Mouse (Mus musculus) intestine, embryonic 16.5 days (tissue): ENCODE measurements around the gene Ptk6. TPM values are rescaled to one million over a fixed set of nuclear protein-coding genes. Genes with fewer than 3 reads are reported as not detected.

Experiments
- ATAC-seq: fragments of 200-750 bp; cut with Nextera tagmentation; 2 replicates; pipeline ENCODE4 v1.8.0; 2017; ENCODE audit warnings: moderate TSS enrichment, moderate library complexity
- H3K27ac ChIP-seq: fragments of 300-500 bp; sonication (generic); 2 replicates; pipeline ENCODE4 v1.5.1; 2014; ENCODE audit warnings: mild to moderate bottlenecking, low read length
- H3K27me3 ChIP-seq: fragments of 300-500 bp; sonication (generic); replicated peaks from 2 replicates; pipeline ENCODE4 v1.6.1; 2014; ENCODE audit warnings: low read length, control low read depth, mixed read lengths; ENCODE audit not compliant: control insufficient read depth, insufficient read depth
- H3K36me3 ChIP-seq: fragments of 300-500 bp; sonication (generic); 2 replicates; pipeline ENCODE4 v1.6.1; 2014; ENCODE audit warnings: low read length, control low read depth; ENCODE audit not compliant: control insufficient read depth, insufficient read depth
- H3K4me1 ChIP-seq: fragments of 300-500 bp; sonication (generic); 2 replicates; pipeline ENCODE4 v1.6.1; 2014; ENCODE audit warnings: low read length, control low read depth, mixed read lengths; ENCODE audit not compliant: control insufficient read depth, insufficient read depth
- H3K4me2 ChIP-seq: fragments of 300-500 bp; sonication (generic); 2 replicates; pipeline ENCODE4 v1.6.1; 2014; ENCODE audit warnings: low read depth, low read length, control low read depth
- H3K4me3 ChIP-seq: fragments of 300-500 bp; sonication (generic); 2 replicates; pipeline ENCODE4 v1.5.1; 2014; ENCODE audit warnings: mild to moderate bottlenecking, low read length
- H3K9ac ChIP-seq: fragments of 300-500 bp; sonication (generic); 2 replicates; pipeline ENCODE4 v1.6.1; 2014; ENCODE audit warnings: low read depth, low read length
- H3K9me3 ChIP-seq: fragments of 300-500 bp; sonication (generic); 2 replicates; pipeline ENCODE4 v1.6.1; 2016; ENCODE audit warnings: low read length, control low read depth; ENCODE audit not compliant: control insufficient read depth
- WGBS: fragments of 180-500 bp; shearing (Covaris S2); extraction: QIAGEN DNeasy Blood & Tissue Kit; methylation state at CpG from one replicate; pipeline ENCODE4 v1.1.7; 2014; 5-methylcytosine and 5-hydroxymethylcytosine counted together
- polyA plus RNA-seq: library from polyadenylated mRNA; unstranded; fragments of >200 nt; fragmentation: Nextera tagmentation; extraction: Ambion mirVana; gene quantifications from 2 replicates; pipeline ENCODE4 v1.2.1, GENCODE M21; 2015

The Ptk6 gene
- 0.45 and 0.70 TPM in 2 replicates for polyA plus RNA-seq

DNA sequence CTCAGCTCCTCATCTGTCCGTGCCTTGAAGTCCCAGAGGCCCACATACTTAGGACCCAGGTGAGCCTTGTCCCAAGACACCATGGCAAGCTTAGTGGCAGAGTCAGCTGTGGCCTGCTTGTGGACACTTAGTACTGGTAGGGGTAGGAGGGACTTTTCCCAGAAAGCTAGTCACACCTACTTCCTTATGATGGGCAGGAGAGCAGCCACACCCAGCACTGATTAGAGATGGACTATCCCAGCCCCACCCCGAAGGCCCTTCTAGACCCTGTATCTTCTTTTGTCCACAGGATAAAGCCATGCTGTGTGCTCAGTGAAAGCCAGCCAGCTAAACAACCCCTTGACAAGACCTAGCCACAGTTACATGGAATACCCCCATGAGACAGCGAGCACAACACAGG, at the start of gene Ptk6:
Gene Ptk6, minus strand, starts transcription at position 368 of the 400 bp plus-strand sequence.
- H3K4me2 ChIP-seq, result no peak within 1 kb of the TSS; the same call in 1 of the 2 replicates
- H3K9ac ChIP-seq, result no peak within 1 kb of the TSS
- no peak within 1 kb of the TSS for H3K4me3 ChIP-seq
- no peaks in the 10 kb centered on the region for H3K36me3 ChIP-seq
- H3K27me3 ChIP-seq, result no peaks in the 10 kb centered on the region
- peaks cover 7% of the 10 kb centered on the region for H3K4me1 ChIP-seq
- WGBS, result 73% methylated on average over 3 of the region's 3 CpGs
- no peaks in the 10 kb centered on the region for H3K9me3 ChIP-seq
- H3K27ac ChIP-seq, result no peak within 1 kb of the TSS
- peak; percentile 63 for ATAC-seq

- Histone ChIP-seq H3K4me2 (no peak overlapping the region), H3K27ac (no peak overlapping the region), H3K4me3 (no peak overlapping the region), H3K4me1 (no peaks in the 10 kb centered on the region; the same call in 1 of the 2 replicates), H3K36me3 (peaks cover 15% of the 10 kb centered on the region), H3K9ac (no peak overlapping the region), H3K27me3 (no peaks in the 10 kb centered on the region), H3K9me3 (no peaks in the 10 kb centered on the region)
- no peak for ATAC-seq
- WGBS, result 78% methylated on average over 1 of the region's 1 CpGs
Measured at GRCm38 (mm10) chr2:181251841-181252240, 49.3 kb upstream of the Ptk6 start.

GRCm38 (mm10) chr2:181249217-181249616, 46.6 kb upstream of the Ptk6 start:
- peak; percentile 93 for ATAC-seq
- peaks cover 7% of the 10 kb centered on the region for H3K36me3 ChIP-seq
- H3K9me3 ChIP-seq, result no peaks in the 10 kb centered on the region
- peak overlapping the region; percentile 84 for H3K27ac ChIP-seq
- no peak overlapping the region for H3K4me3 ChIP-seq
- H3K27me3 ChIP-seq, result no peaks in the 10 kb centered on the region
- WGBS, result 64% methylated on average over 10 of the region's 10 CpGs
- H3K9ac ChIP-seq, result no peak overlapping the region
- H3K4me1 ChIP-seq, result peaks cover 3% of the 10 kb centered on the region; the same call in 1 of the 2 replicates
- peak overlapping the region; percentile 40; the same call in 1 of the 2 replicates for H3K4me2 ChIP-seq

GRCm38 (mm10) chr2:181245031-181245430, 42.4 kb upstream of the Ptk6 start:
- H3K4me2 ChIP-seq, result no peak overlapping the region
- H3K36me3 ChIP-seq, result no peaks in the 10 kb centered on the region
- ATAC-seq, result no peak
- H3K4me3 ChIP-seq, result no peak overlapping the region
- WGBS, result 27% methylated on average over 2 of the region's 2 CpGs
- no peak overlapping the region for H3K27ac ChIP-seq
- no peak overlapping the region for H3K9ac ChIP-seq
- no peaks in the 10 kb centered on the region for H3K9me3 ChIP-seq
- no peaks in the 10 kb centered on the region for H3K27me3 ChIP-seq
- H3K4me1 ChIP-seq, result peaks cover 15% of the 10 kb centered on the region; the same call in 1 of the 2 replicates

GRCm38 (mm10) chr2:181243706-181244394, 41.3 kb upstream of the Ptk6 start:
- no peak overlapping the region for H3K4me2 ChIP-seq

GRCm38 (mm10) chr2:181242314-181242665, 39.7 kb upstream of the Ptk6 start:
- peak overlapping the region; percentile 55 for H3K4me3 ChIP-seq
- H3K27ac ChIP-seq, result no peak overlapping the region
- peaks cover 15% of the 10 kb centered on the region; the same call in 1 of the 2 replicates for H3K4me1 ChIP-seq
- ATAC-seq, result peak; percentile 5; the same call in 1 of the 2 replicates
- peak overlapping the region; percentile 74 for H3K9ac ChIP-seq
- H3K27me3 ChIP-seq, result no peaks in the 10 kb centered on the region
- peak overlapping the region; percentile 59 for H3K4me2 ChIP-seq
- no peaks in the 10 kb centered on the region for H3K9me3 ChIP-seq
- WGBS, result 52% methylated on average over 3 of the region's 3 CpGs
- H3K36me3 ChIP-seq, result no peaks in the 10 kb centered on the region

More at GRCm38 (mm10) chr2:181243706-181244394, 41.3 kb upstream of the Ptk6 start:
- H3K4me1 ChIP-seq, result peaks cover 15% of the 10 kb centered on the region; the same call in 1 of the 2 replicates
- H3K27ac ChIP-seq, result peak overlapping the region; percentile 31; the same call in 1 of the 2 replicates
- H3K9ac ChIP-seq, result no peak overlapping the region
- no peak overlapping the region for H3K4me3 ChIP-seq
- WGBS, result 35% methylated on average over 11 of the region's 11 CpGs
- no peak; the same call in 1 of the 2 replicates for ATAC-seq
- no peaks in the 10 kb centered on the region for H3K9me3 ChIP-seq
- H3K36me3 ChIP-seq, result no peaks in the 10 kb centered on the region
- no peaks in the 10 kb centered on the region for H3K27me3 ChIP-seq

DNA sequence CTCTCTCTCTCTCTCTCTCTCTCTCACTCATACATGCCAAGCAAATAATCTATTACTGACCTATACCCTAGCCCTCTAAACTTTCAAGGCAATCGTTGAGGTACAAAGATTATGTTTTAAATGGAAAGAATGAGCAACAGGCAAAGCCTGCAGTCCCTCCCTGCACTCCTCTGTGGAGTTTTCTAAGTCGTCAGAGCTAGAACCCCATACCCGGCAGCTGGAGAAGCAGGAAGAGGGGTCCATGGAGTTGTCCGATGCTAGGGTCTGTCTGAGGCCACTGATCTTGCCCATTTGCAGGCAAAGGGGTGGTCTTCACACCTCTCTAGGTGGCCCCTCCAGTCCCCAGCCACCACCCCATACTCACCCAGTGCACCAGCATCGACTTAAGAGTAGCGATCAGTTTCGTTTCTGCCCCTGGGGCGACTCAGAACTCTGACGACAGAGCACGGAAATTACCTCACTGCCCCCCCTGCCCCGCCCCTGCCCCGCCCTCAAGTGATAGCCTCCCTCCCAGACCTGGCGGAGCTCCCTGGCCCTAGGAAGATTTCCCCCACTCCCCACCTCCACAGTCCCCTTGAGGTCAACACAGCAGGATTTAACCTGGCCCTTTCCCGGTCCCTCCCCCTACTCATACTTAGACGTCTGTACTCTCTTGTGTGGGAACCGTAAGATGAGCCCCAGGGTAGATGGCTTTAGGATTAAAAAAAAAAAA, 39.2 kb upstream of the Ptk6 start, which contains the start of gene Helz2:
Gene Helz2, minus strand, starts transcription at position 426 of the 712 bp plus-strand sequence.
- H3K27ac ChIP-seq, result no peak within 1 kb of the TSS; the same call in 1 of the 2 replicates
- H3K27me3 ChIP-seq, result no peaks in the 10 kb centered on the region
- peak; percentile 81 for ATAC-seq
- no peaks in the 10 kb centered on the region for H3K36me3 ChIP-seq
- peaks cover 15% of the 10 kb centered on the region; the same call in 1 of the 2 replicates for H3K4me1 ChIP-seq
- H3K4me3 ChIP-seq, result peak within 1 kb of the TSS; percentile 55
- 6% methylated on average over 16 of the region's 16 CpGs for WGBS
- peak within 1 kb of the TSS; percentile 74 for H3K9ac ChIP-seq
- H3K4me2 ChIP-seq, result peak within 1 kb of the TSS; percentile 59
- no peaks in the 10 kb centered on the region for H3K9me3 ChIP-seq

- Histone ChIP-seq H3K27ac (no peak overlapping the region), H3K27me3 (no peaks in the 10 kb centered on the region), H3K4me2 (peak overlapping the region; percentile 59), H3K9me3 (no peaks in the 10 kb centered on the region), H3K36me3 (no peaks in the 10 kb centered on the region), H3K4me1 (peaks cover 15% of the 10 kb centered on the region; the same call in 1 of the 2 replicates), H3K4me3 (peak overlapping the region; percentile 55), H3K9ac (peak overlapping the region; percentile 74)
- WGBS, result 88% methylated on average over 13 of the region's 13 CpGs
- no peak for ATAC-seq
Measured at GRCm38 (mm10) chr2:181240806-181241440, 38.3 kb upstream of the Ptk6 start.

DNA sequence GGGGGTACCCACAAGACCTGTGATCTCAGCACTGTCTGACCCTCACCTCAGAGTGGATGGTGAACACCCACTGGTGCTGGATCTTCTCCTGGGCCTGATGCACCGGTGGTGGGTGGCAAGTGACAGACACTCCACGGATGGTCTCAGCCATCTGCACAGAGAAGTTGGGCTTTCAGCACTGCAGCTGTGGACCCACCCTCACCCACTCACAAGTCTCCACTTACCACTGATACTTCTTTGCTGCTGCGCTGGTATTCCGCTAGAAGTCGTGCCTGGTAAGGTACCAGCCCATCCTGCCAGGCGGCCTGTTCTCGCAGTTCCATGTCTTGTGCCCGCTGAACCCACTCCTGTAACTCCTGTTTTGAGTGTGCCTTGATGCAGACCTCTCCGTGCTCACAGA, 36.7 kb upstream of the Ptk6 start:
- 94% methylated on average over 9 of the region's 9 CpGs for WGBS
- no peak overlapping the region for H3K27ac ChIP-seq
- H3K9ac ChIP-seq, result peak overlapping the region; percentile 6; the same call in 1 of the 2 replicates
- peaks cover 4% of the 10 kb centered on the region for H3K36me3 ChIP-seq
- peaks cover 13% of the 10 kb centered on the region; the same call in 1 of the 2 replicates for H3K4me1 ChIP-seq
- ATAC-seq, result no peak
- H3K4me3 ChIP-seq, result no peak overlapping the region
- no peaks in the 10 kb centered on the region for H3K27me3 ChIP-seq
- H3K9me3 ChIP-seq, result no peaks in the 10 kb centered on the region
- H3K4me2 ChIP-seq, result no peak overlapping the region
